Mouse (Mus musculus) hindbrain, postnatal 0 days (tissue): Measurements from ENCODE around the gene Rab4a. TPM values are rescaled to one million over a fixed set of nuclear protein-coding genes. Genes with fewer than 3 reads are reported as not detected.

Source experiments
- ATAC-seq: fragments of 200-750 bp; cut with Nextera tagmentation; 2 replicates; pipeline ENCODE4 v1.8.0; 2017; ENCODE audit warnings: mild to moderate bottlenecking, moderate TSS enrichment, moderate library complexity
- DNase-seq: peaks from one replicate; pipeline ENCODE4 v3.0.0-alpha.2; 2015; ENCODE audit warnings: low spot score
- H3K27ac ChIP-seq: fragments of 300-500 bp; sonication (generic); 2 replicates; pipeline ENCODE4 v1.5.1; 2014; ENCODE audit warnings: mild to moderate bottlenecking
- H3K27me3 ChIP-seq: fragments of 300-500 bp; sonication (generic); 2 replicates; pipeline ENCODE4 v1.6.1; 2014; ENCODE audit warnings: low read length, mixed read lengths; ENCODE audit not compliant: insufficient read depth
- H3K36me3 ChIP-seq: fragments of 300-500 bp; sonication (generic); 2 replicates; pipeline ENCODE4 v1.6.1; 2014; ENCODE audit warnings: low read length, mixed read lengths; ENCODE audit not compliant: insufficient read depth
- H3K4me1 ChIP-seq: fragments of 300-500 bp; sonication (generic); 2 replicates; pipeline ENCODE4 v1.6.1; 2014; ENCODE audit warnings: antibody characterized with exemption, low read length, mixed read lengths; ENCODE audit not compliant: insufficient read depth
- H3K4me2 ChIP-seq: fragments of 300-500 bp; sonication (generic); 2 replicates; pipeline ENCODE4 v1.6.1; 2014; ENCODE audit warnings: low read depth, mild to moderate bottlenecking, low read length, moderate library complexity, mixed read lengths
- H3K4me3 ChIP-seq: fragments of 300-500 bp; sonication (generic); 2 replicates; pipeline ENCODE4 v1.5.1; 2014; ENCODE audit warnings: low read length
- H3K9ac ChIP-seq: fragments of 300-500 bp; sonication (generic); replicated peaks from 2 replicates; pipeline ENCODE4 v1.6.1; 2014; ENCODE audit warnings: mild to moderate bottlenecking, low read length, moderate library complexity, mixed read lengths
- H3K9me3 ChIP-seq: fragments of 300-500 bp; sonication (generic); 2 replicates; pipeline ENCODE4 v1.6.1; 2016; ENCODE audit warnings: low read length, mixed read lengths
- CTCF ChIP-seq: IDR thresholded peaks from 2 replicates; pipeline ENCODE4 v1.5.1; 2016; ENCODE audit warnings: antibody characterized with exemption, control low read depth, low read depth
- whole genome bisulfite sequencing: fragments of 180-500 bp; shearing (Covaris S2); extraction: QIAGEN DNeasy Blood & Tissue Kit; methylation state at CpG from one replicate; pipeline ENCODE4 v1.1.7; 2014; 5-methylcytosine and 5-hydroxymethylcytosine counted together
- polyA plus RNA-seq: library from polyadenylated mRNA; unstranded; fragments of >200 nt; fragmentation: Nextera tagmentation; extraction: Ambion mirVana; gene quantifications from 2 replicates; pipeline ENCODE4 v1.2.1, GENCODE M21; 2015
- total RNA-seq: library from RNA; depleted of rRNA; stranded (reverse); fragments of >200 nt; gene quantifications from 2 replicates; pipeline ENCODE4 v1.2.3, GENCODE M21; 2014; rRNA removed

Gene Rab4a
- total RNA-seq: 46.3 and 58.3 TPM in 2 replicates
- 94.7 and 96.8 TPM in 2 replicates for polyA plus RNA-seq

- Histone ChIP-seq H3K27ac (peak within 1 kb of the TSS; percentile 82), H3K9me3 (no peaks in the 10 kb centered on the region), H3K4me3 (peak within 1 kb of the TSS; percentile 50), H3K4me1 (peaks cover 15% of the 10 kb centered on the region), H3K9ac (peak within 1 kb of the TSS; percentile 69), H3K4me2 (peak within 1 kb of the TSS; percentile 86), H3K36me3 (no peaks in the 10 kb centered on the region), H3K27me3 (no peaks in the 10 kb centered on the region)
- no peak for TF ChIP-seq CTCF
- 1% methylated on average over 46 of the region's 48 CpGs for WGBS
- peak; percentile 93 for DNase-seq
- peak; percentile 92 for ATAC-seq
These were observed at the start of gene Rab4a for GRCm38 (mm10) chr8:123805718-123806373. TSS of gene Rab4a (plus strand) at chr8:123805985.

- Histone ChIP-seq H3K27ac (no peak overlapping the region), H3K4me3 (no peak overlapping the region), H3K27me3 (no peaks in the 10 kb centered on the region), H3K4me2 (no peak overlapping the region), H3K9me3 (no peaks in the 10 kb centered on the region), H3K4me1 (peaks cover 20% of the 10 kb centered on the region), H3K9ac (no peak overlapping the region), H3K36me3 (no peaks in the 10 kb centered on the region)
- ATAC-seq: no peak
- TF ChIP-seq CTCF: no peak
- 85% methylated on average over 8 of the region's 8 CpGs for WGBS
- no peak for DNase-seq
These were observed 48.9 kb upstream of the Rab4a start for GRCm38 (mm10) chr8:123756901-123757300.

- Histone ChIP-seq H3K27me3 (no peaks in the 10 kb centered on the region), H3K4me1 (peaks cover 18% of the 10 kb centered on the region), H3K27ac (no peak overlapping the region), H3K9me3 (no peaks in the 10 kb centered on the region), H3K9ac (no peak overlapping the region), H3K36me3 (no peaks in the 10 kb centered on the region), H3K4me3 (no peak overlapping the region), H3K4me2 (no peak overlapping the region)
- DNase-seq (no peak), ATAC-seq (no peak)
- 95% methylated on average over 1 of the region's 1 CpGs for WGBS
- no peak for TF ChIP-seq CTCF
These were observed 46.9 kb upstream of the Rab4a start for GRCm38 (mm10) chr8:123758935-123759334.

GRCm38 (mm10) chr8:123759933-123760332, 45.9 kb upstream of the Rab4a start:
- ATAC-seq: peak; percentile 54; the same call in 1 of the 2 replicates
- TF ChIP-seq CTCF: no peak
- no peak overlapping the region for H3K4me3 ChIP-seq

GRCm38 (mm10) chr8:123760579-123760978, 45.2 kb upstream of the Rab4a start:
- Histone ChIP-seq H3K4me2 (no peak overlapping the region), H3K4me3 (no peak overlapping the region), H3K9ac (no peak overlapping the region), H3K27me3 (no peaks in the 10 kb centered on the region), H3K9me3 (no peaks in the 10 kb centered on the region), H3K36me3 (no peaks in the 10 kb centered on the region), H3K4me1 (peaks cover 10% of the 10 kb centered on the region; the same call in 1 of the 2 replicates), H3K27ac (no peak overlapping the region)
- TF ChIP-seq CTCF: no peak
- DNase-seq (no peak), ATAC-seq (no peak)
- WGBS: 58% methylated on average over 5 of the region's 5 CpGs

More at GRCm38 (mm10) chr8:123759933-123760332, 45.9 kb upstream of the Rab4a start:
- Histone ChIP-seq H3K9me3 (no peaks in the 10 kb centered on the region), H3K36me3 (no peaks in the 10 kb centered on the region), H3K4me2 (peak overlapping the region; percentile 46), H3K9ac (no peak overlapping the region), H3K27ac (no peak overlapping the region), H3K4me1 (peaks cover 10% of the 10 kb centered on the region; the same call in 1 of the 2 replicates), H3K27me3 (no peaks in the 10 kb centered on the region)
- 8% methylated on average over 10 of the region's 10 CpGs for WGBS
- DNase-seq: peak; percentile 78

GRCm38 (mm10) chr8:123761266-123761882, 44.4 kb upstream of the Rab4a start:
- Histone ChIP-seq H3K9me3 (no peaks in the 10 kb centered on the region), H3K9ac (no peak overlapping the region), H3K4me3 (no peak overlapping the region), H3K4me2 (no peak overlapping the region), H3K27ac (0 out of 2 replicates have a peak overlapping the region, but pooled peaks have one; percentile 2), H3K27me3 (no peaks in the 10 kb centered on the region), H3K4me1 (peaks cover 10% of the 10 kb centered on the region; the same call in 1 of the 2 replicates), H3K36me3 (no peaks in the 10 kb centered on the region)
- DNase-seq: peak; percentile 66
- ATAC-seq: peak; percentile 73; the same call in 1 of the 2 replicates
- WGBS: 45% methylated on average over 12 of the region's 12 CpGs
- no peak for TF ChIP-seq CTCF
